Mouse (Mus musculus) lung, postnatal 0 days (tissue): ENCODE data around the gene Arhgap25. TPM values are rescaled to one million over a fixed set of nuclear protein-coding genes. Genes with fewer than 3 reads are reported as not detected.

ENCODE experiments used
- ATAC-seq: fragments of 200-750 bp; cut with Nextera tagmentation; 2 replicates; pipeline ENCODE4 v1.8.0; 2017; ENCODE audit warnings: moderate library complexity
- DNase-seq: peaks from one replicate; pipeline ENCODE4 v3.0.0-alpha.2; 2016; ENCODE audit warnings: low spot score
- H3K27ac ChIP-seq: fragments of 300-500 bp; sonication (generic); 2 replicates; pipeline ENCODE4 v1.5.1; 2014; ENCODE audit warnings: antibody characterized with exemption, mild to moderate bottlenecking, low read length, mixed read lengths
- H3K27me3 ChIP-seq: fragments of 300-500 bp; sonication (generic); replicated peaks from 2 replicates; pipeline ENCODE4 v1.6.1; 2014; ENCODE audit warnings: low read length, mixed read lengths; ENCODE audit not compliant: insufficient read depth
- H3K36me3 ChIP-seq: fragments of 300-500 bp; sonication (generic); 2 replicates; pipeline ENCODE4 v1.6.1; 2014; ENCODE audit warnings: low read length, mixed read lengths; ENCODE audit not compliant: insufficient read depth
- H3K4me1 ChIP-seq: fragments of 300-500 bp; sonication (generic); 2 replicates; pipeline ENCODE4 v1.6.1; 2014; ENCODE audit warnings: antibody characterized with exemption, low read depth, low read length, mixed read lengths; ENCODE audit not compliant: insufficient read depth
- H3K4me2 ChIP-seq: fragments of 300-500 bp; sonication (generic); replicated peaks from 2 replicates; pipeline ENCODE4 v1.6.1; 2014; ENCODE audit warnings: low read depth, mild to moderate bottlenecking, low read length, moderate library complexity, mixed read lengths
- H3K4me3 ChIP-seq: fragments of 300-500 bp; sonication (generic); 2 replicates; pipeline ENCODE4 v1.5.1; 2014; ENCODE audit warnings: low read depth, low read length
- H3K9ac ChIP-seq: fragments of 300-500 bp; sonication (generic); replicated peaks from 2 replicates; pipeline ENCODE4 v1.6.1; 2014; ENCODE audit warnings: low read depth, mild to moderate bottlenecking
- H3K9me3 ChIP-seq: fragments of 300-500 bp; sonication (generic); 2 replicates; pipeline ENCODE4 v1.6.1; 2016; ENCODE audit warnings: low read length, mixed read lengths
- CTCF ChIP-seq: IDR thresholded peaks from 2 replicates; pipeline ENCODE4 v1.5.1; 2016; ENCODE audit warnings: antibody characterized with exemption, mild to moderate bottlenecking
- EP300 ChIP-seq: IDR thresholded peaks from 2 replicates; pipeline ENCODE4 v1.6.1; 2016; ENCODE audit warnings: antibody characterized with exemption, mild to moderate bottlenecking, control low read depth
- WGBS: fragments of 180-500 bp; shearing (Covaris S2); extraction: QIAGEN DNeasy Blood & Tissue Kit; methylation state at CpG from one replicate; pipeline ENCODE4 v1.1.7; 2014; 5-methylcytosine and 5-hydroxymethylcytosine counted together
- polyA plus RNA-seq: library from polyadenylated mRNA; unstranded; fragments of >200 nt; fragmentation: Nextera tagmentation; extraction: Ambion mirVana; gene quantifications from 2 replicates; pipeline ENCODE4 v1.2.1, GENCODE M21; 2015

Gene Arhgap25
- polyA plus RNA-seq, 1 experiment from 2014 or later, result 9.9 TPM

- Histone ChIP-seq H3K4me2 (no peak overlapping the region), H3K4me1 (no peaks in the 10 kb centered on the region), H3K27ac (no peak overlapping the region), H3K36me3 (no peaks in the 10 kb centered on the region), H3K9me3 (no peaks in the 10 kb centered on the region), H3K9ac (no peak overlapping the region), H3K4me3 (no peak overlapping the region), H3K27me3 (no peaks in the 10 kb centered on the region)
- DNase-seq, result peak; percentile 49
- TF ChIP-seq CTCF (no peak), EP300 (no peak)
- no peak; the same call in 1 of the 2 replicates for ATAC-seq
- WGBS, result 30% methylated on average over 4 of the region's 4 CpGs
Observed at GRCm38 (mm10) chr6:87510999-87511398, 22.1 kb downstream of the Arhgap25 start.

DNA sequence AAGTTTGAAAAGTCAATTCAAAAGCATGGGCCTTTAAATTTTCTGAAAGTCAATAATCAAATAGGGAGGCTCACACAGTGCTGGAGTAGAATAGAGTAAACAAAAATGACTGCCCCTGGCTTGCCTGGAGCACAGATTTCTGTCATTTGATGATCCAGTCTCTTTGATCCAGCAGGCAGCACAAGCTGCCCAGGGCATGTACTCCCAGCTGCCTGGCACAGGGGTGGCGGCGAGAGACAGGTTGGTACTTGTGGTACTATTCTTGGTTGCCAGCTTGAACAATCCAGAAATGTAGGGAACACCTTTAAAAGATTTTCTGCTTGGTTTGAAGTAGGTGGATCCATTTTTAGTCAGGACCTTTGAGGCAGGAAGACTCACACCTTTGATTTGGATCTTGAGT, 23.3 kb downstream of the Arhgap25 start:
- H3K27me3 ChIP-seq, result no peaks in the 10 kb centered on the region
- H3K36me3 ChIP-seq, result no peaks in the 10 kb centered on the region
- no peak overlapping the region for H3K9ac ChIP-seq
- H3K27ac ChIP-seq, result no peak overlapping the region
- 84% methylated on average over 2 of the region's 2 CpGs for WGBS
- ATAC-seq (no peak), DNase-seq (no peak)
- H3K4me2 ChIP-seq, result no peak overlapping the region
- H3K4me3 ChIP-seq, result no peak overlapping the region
- H3K9me3 ChIP-seq, result no peaks in the 10 kb centered on the region
- TF ChIP-seq EP300, result no peak
- no peak for TF ChIP-seq CTCF
- no peaks in the 10 kb centered on the region for H3K4me1 ChIP-seq

DNA sequence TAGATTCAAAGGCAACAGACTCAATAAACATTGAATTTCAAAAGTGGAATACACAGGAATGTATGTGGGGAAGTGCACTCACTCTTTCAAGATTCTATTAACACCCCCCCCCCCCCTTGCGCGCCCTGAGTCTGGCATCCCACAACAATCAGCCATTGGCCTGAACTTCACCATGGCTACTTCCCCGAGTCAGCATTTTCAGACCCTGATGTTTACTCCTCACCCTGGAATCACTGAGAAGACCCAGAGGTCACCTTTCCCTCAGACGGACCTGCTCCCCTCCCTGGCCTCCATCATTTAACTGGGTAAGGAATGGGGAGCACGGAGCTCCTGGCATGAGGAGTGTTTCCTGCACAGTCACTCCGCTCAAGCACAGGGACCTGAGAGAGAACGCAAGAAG, 28.2 kb downstream of the Arhgap25 start:
- ATAC-seq (no peak), DNase-seq (no peak)
- no peak overlapping the region for H3K27ac ChIP-seq
- no peaks in the 10 kb centered on the region for H3K27me3 ChIP-seq
- TF ChIP-seq EP300, result no peak
- TF ChIP-seq CTCF, result no peak
- no peak overlapping the region for H3K4me3 ChIP-seq
- no peak overlapping the region for H3K9ac ChIP-seq
- 65% methylated on average over 7 of the region's 7 CpGs for WGBS
- no peaks in the 10 kb centered on the region for H3K36me3 ChIP-seq
- no peaks in the 10 kb centered on the region for H3K9me3 ChIP-seq
- no peaks in the 10 kb centered on the region for H3K4me1 ChIP-seq
- no peak overlapping the region for H3K4me2 ChIP-seq

- Histone ChIP-seq H3K9ac (no peak overlapping the region), H3K27me3 (no peaks in the 10 kb centered on the region), H3K9me3 (no peaks in the 10 kb centered on the region), H3K4me1 (no peaks in the 10 kb centered on the region), H3K4me2 (no peak overlapping the region), H3K27ac (no peak overlapping the region), H3K36me3 (no peaks in the 10 kb centered on the region), H3K4me3 (no peak overlapping the region)
- WGBS, result 44% methylated on average over 5 of the region's 5 CpGs
- TF ChIP-seq EP300 (no peak), CTCF (no peak)
- no peak for DNase-seq
- no peak for ATAC-seq
Observed at GRCm38 (mm10) chr6:87503976-87504375, 29.1 kb downstream of the Arhgap25 start.

DNA sequence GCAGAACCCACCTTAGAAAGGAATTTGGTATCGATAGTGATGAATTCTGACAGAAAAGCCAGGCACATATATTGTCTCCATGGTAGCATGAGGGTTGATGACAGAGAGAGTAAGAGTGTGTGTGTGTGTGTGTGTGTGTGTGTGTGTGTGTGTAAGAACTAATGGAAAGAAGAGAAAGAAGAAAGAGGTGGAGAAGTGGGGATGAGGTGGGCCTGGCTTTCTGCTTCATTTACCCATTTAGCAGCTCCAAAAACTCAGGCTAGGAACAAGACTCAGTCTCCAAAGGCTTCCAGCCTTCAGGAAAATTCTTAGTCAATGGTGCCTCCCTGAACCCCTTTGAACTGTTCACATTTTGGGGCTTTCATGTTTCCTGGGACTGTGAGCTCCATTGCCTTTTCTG, 29.5 kb downstream of the Arhgap25 start:
- H3K9ac ChIP-seq, result no peak overlapping the region
- H3K36me3 ChIP-seq, result no peaks in the 10 kb centered on the region
- 86% methylated on average over 1 of the region's 1 CpGs for WGBS
- DNase-seq (no peak), ATAC-seq (no peak)
- no peak for TF ChIP-seq EP300
- no peak for TF ChIP-seq CTCF
- H3K4me3 ChIP-seq, result no peak overlapping the region
- H3K9me3 ChIP-seq, result no peaks in the 10 kb centered on the region
- H3K4me2 ChIP-seq, result no peak overlapping the region
- H3K27ac ChIP-seq, result no peak overlapping the region
- H3K4me1 ChIP-seq, result no peaks in the 10 kb centered on the region
- no peaks in the 10 kb centered on the region for H3K27me3 ChIP-seq

- Histone ChIP-seq H3K27me3 (no peaks in the 10 kb centered on the region), H3K4me2 (no peak overlapping the region), H3K9ac (no peak overlapping the region), H3K36me3 (no peaks in the 10 kb centered on the region), H3K4me3 (no peak overlapping the region), H3K9me3 (no peaks in the 10 kb centered on the region), H3K4me1 (no peaks in the 10 kb centered on the region), H3K27ac (no peak overlapping the region)
- ATAC-seq (peak; percentile 68), DNase-seq (peak; percentile 60)
- 50% methylated on average over 10 of the region's 10 CpGs for WGBS
- TF ChIP-seq EP300 (no peak), CTCF (no peak)
Observed at GRCm38 (mm10) chr6:87502831-87503286, 30.2 kb downstream of the Arhgap25 start.

GRCm38 (mm10) chr6:87502411-87502810, 30.6 kb downstream of the Arhgap25 start:
- no peak for DNase-seq
- 60% methylated on average over 6 of the region's 6 CpGs for WGBS
- Histone ChIP-seq H3K27me3 (no peaks in the 10 kb centered on the region), H3K9ac (no peak overlapping the region), H3K27ac (0 out of 2 replicates have a peak overlapping the region, but pooled peaks have one; percentile 1), H3K4me2 (no peak overlapping the region), H3K4me3 (no peak overlapping the region), H3K9me3 (no peaks in the 10 kb centered on the region), H3K36me3 (no peaks in the 10 kb centered on the region), H3K4me1 (no peaks in the 10 kb centered on the region)
- ATAC-seq, result peak; percentile 55
- no peak for TF ChIP-seq EP300
